In genomic region chr5:135107521-135108501, GRCm38 (mm10) we compare ENCODE assay signal across 8 mouse cellular contexts. TPM values are rescaled to one million over a fixed set of nuclear protein-coding genes. Genes with fewer than 3 reads are reported as not detected.
A peak's percentile ranks its signal among the peaks of the same experiment; 100 is the strongest.
DNase-seq lines count a peak whose midpoint lies in the region; ATAC-seq and TF ChIP-seq lines count a peak whose summit lies in the region.

No protein-coding gene starts in this region.

- peak; percentile 78 for TF ChIP-seq EP300 in heart, adult 2 months (IDR thresholded peaks at IDR 0.05; ENCODE audit: insufficient read depth, low read depth, low read length)
- TF ChIP-seq EP300 in liver, embryonic 14.5 days (IDR thresholded peaks at IDR 0.05; ENCODE audit: low read depth) = no peak

- no peaks in the 10 kb centered on the region for H3K27me3 ChIP-seq in heart, adult 2 months (ENCODE audit: control insufficient read depth, insufficient read depth, low read length)
- H3K27me3 ChIP-seq in intestine, postnatal 0 days (replicated peaks; ENCODE audit: control insufficient read depth, insufficient read depth, low read length) = peaks cover 10% of the 10 kb centered on the region
- H3K27me3 ChIP-seq in liver, embryonic 14.5 days (ENCODE audit: control insufficient read depth, insufficient read depth, low read length) = peaks cover 28% of the 10 kb centered on the region
- peaks cover 30% of the 10 kb centered on the region for H3K27me3 ChIP-seq in stomach, embryonic 15.5 days (replicated peaks)

- peak overlapping the region; percentile 76 for H3K9ac ChIP-seq in heart, adult 2 months (ENCODE audit: low read depth, low read length)
- peak overlapping the region; percentile 45 for H3K9ac ChIP-seq in intestine, postnatal 0 days (ENCODE audit: low read depth, low read length)
- no peak overlapping the region for H3K9ac ChIP-seq in liver, embryonic 14.5 days (replicated peaks)
- no peak overlapping the region for H3K9ac ChIP-seq in stomach, embryonic 15.5 days

- peak; percentile 34 to 46 for DNase-seq in layer of hippocampus, postnatal 10 days (ENCODE audit: low spot score in 2 of 2)
- no peak for DNase-seq in layer of hippocampus, postnatal 36 days
- peak; percentile 77 for DNase-seq in embryo, embryonic 11 days
- DNase-seq in heart, adult 2 months = peak; percentile 75 to 84
- peak; percentile 28 to 46 (median 33) for DNase-seq in liver, embryonic 14.5 days (ENCODE audit: low read depth in 3 of 3, low spot score in 3 of 3)
- DNase-seq in naive thymus-derived CD4-positive, alpha-beta T cell, adult 2 months (ENCODE audit: low read depth) = peak; percentile 55

- no peaks in the 10 kb centered on the region for H3K79me2 ChIP-seq in heart, adult 2 months (replicated peaks; ENCODE audit: control insufficient read depth, insufficient read depth, low read length)

- intact Hi-C loops in heart, adult 2 months (cut with DNase I) = no loop called here

- peak overlapping the region; percentile 57 for H3K4me3 ChIP-seq in heart, adult 2 months
- H3K4me3 ChIP-seq in intestine, postnatal 0 days (ENCODE audit: low read depth, low read length) = peak overlapping the region; percentile 47
- H3K4me3 ChIP-seq in liver, embryonic 14.5 days (ENCODE audit: insufficient read depth in 1 of 2, low read depth in 2 of 2, low read length in 2 of 2) = peak overlapping the region; percentile 49 to 51
- peak overlapping the region; percentile 51 for H3K4me3 ChIP-seq in stomach, embryonic 15.5 days (replicated peaks)

- peak; percentile 75 for ATAC-seq in intestine, postnatal 0 days
- ATAC-seq in liver, embryonic 14.5 days (ENCODE audit: insufficient read depth) = peak; percentile 63
- ATAC-seq in stomach, embryonic 15.5 days (ENCODE audit: insufficient read depth, low FRiP score, low read depth) = peak; percentile 58

- 7% methylated on average over 40 of the region's 40 CpGs for WGBS in heart, adult 2 months
- 6% methylated on average over 40 of the region's 40 CpGs for WGBS in intestine, postnatal 0 days
- 14% methylated on average over 40 of the region's 40 CpGs for WGBS in liver, embryonic 14.5 days (ENCODE audit: insufficient replicate concordance)
- WGBS in stomach, embryonic 15.5 days = 5% methylated on average over 40 of the region's 40 CpGs

- no peaks in the 10 kb centered on the region for H3K4me1 ChIP-seq in heart, adult 2 months (ENCODE audit: control insufficient read depth, insufficient read depth, low read length)
- H3K4me1 ChIP-seq in intestine, postnatal 0 days (replicated peaks; ENCODE audit: control insufficient read depth, insufficient read depth, low read length) = no peaks in the 10 kb centered on the region
- H3K4me1 ChIP-seq in liver, embryonic 14.5 days (replicated peaks; ENCODE audit: control insufficient read depth in 2 of 2, insufficient read depth in 2 of 2, low read length in 1 of 2) = no peaks in the 10 kb centered on the region
- peaks cover 16% of the 10 kb centered on the region for H3K4me1 ChIP-seq in stomach, embryonic 15.5 days

- peak; percentile 79 for TF ChIP-seq CTCF in heart, adult 2 months (IDR thresholded peaks at IDR 0.05)
- peak; percentile 90 for TF ChIP-seq CTCF in intestine, postnatal 0 days (IDR thresholded peaks at IDR 0.05; ENCODE audit: low read depth)
- peak; percentile 73 for TF ChIP-seq CTCF in liver, embryonic 14.5 days (IDR thresholded peaks at IDR 0.05; ENCODE audit: low read depth)

- no peaks in the 10 kb centered on the region for H3K9me3 ChIP-seq in intestine, postnatal 0 days (ENCODE audit: control insufficient read depth)
- no peaks in the 10 kb centered on the region for H3K9me3 ChIP-seq in liver, embryonic 14.5 days (ENCODE audit: control insufficient read depth, low read length)
- H3K9me3 ChIP-seq in stomach, embryonic 15.5 days = no peaks in the 10 kb centered on the region

- H3K27ac ChIP-seq in heart, adult 2 months = peak overlapping the region; percentile 87
- H3K27ac ChIP-seq in intestine, postnatal 0 days (ENCODE audit: low read depth, low read length) = peak overlapping the region; percentile 51
- H3K27ac ChIP-seq in liver, embryonic 14.5 days = no peak overlapping the region
- no peak overlapping the region for H3K27ac ChIP-seq in stomach, embryonic 15.5 days

- no peaks in the 10 kb centered on the region for H3K36me3 ChIP-seq in heart, adult 2 months (ENCODE audit: control insufficient read depth, insufficient read depth, low read length)
- no peaks in the 10 kb centered on the region for H3K36me3 ChIP-seq in intestine, postnatal 0 days (ENCODE audit: control insufficient read depth, insufficient read depth)
- H3K36me3 ChIP-seq in liver, embryonic 14.5 days (replicated peaks; ENCODE audit: control insufficient read depth, insufficient read depth, low read depth) = no peaks in the 10 kb centered on the region
- no peaks in the 10 kb centered on the region for H3K36me3 ChIP-seq in stomach, embryonic 15.5 days

- no peak; the same call in 1 of the 2 replicates for TF ChIP-seq POLR2A in heart, adult 2 months (IDR thresholded peaks at IDR 0.05; ENCODE audit: insufficient read depth, low read depth, low read length)

- peak overlapping the region; percentile 92 for H3K4me2 ChIP-seq in intestine, postnatal 0 days (replicated peaks; ENCODE audit: low read depth)
- peak overlapping the region; percentile 20 for H3K4me2 ChIP-seq in liver, embryonic 14.5 days (ENCODE audit: low read depth)
- peak overlapping the region; percentile 93 for H3K4me2 ChIP-seq in stomach, embryonic 15.5 days

RNA-seq across cellular contexts. Expression of gene Mlxipl, which starts 18.1 kb away (rescaled TPM):
- total RNA-seq in layer of hippocampus, postnatal 10 days (2021) = 1 to 10 TPM; 3.6 to 4.4 TPM
- total RNA-seq in layer of hippocampus, postnatal 36 days (2021) = 1 to 10 TPM; 3.6 to 5.2 TPM
- total RNA-seq in heart, adult 2 months (2021) = 10 to 100 TPM; 24.2 to 25.9 TPM
- 47.1 and 49.0 TPM in 2 replicates for polyA plus RNA-seq in heart, adult 2 months (2012; rRNA removed)
- 13.7 and 16.2 TPM in 2 replicates for polyA plus RNA-seq in intestine, postnatal 0 days (2015; fragmentation: Nextera tagmentation; extraction: Ambion mirVana)
- 14.7 and 18.5 TPM in 2 replicates for polyA plus RNA-seq in liver, embryonic 14.5 days (2012; rRNA removed)
- 6.6 and 8.4 TPM in 2 replicates for polyA plus RNA-seq in liver, embryonic 14.5 days (2014; fragmentation: Nextera tagmentation; extraction: Ambion mirVana)
- 5.8 and 7.5 TPM in 2 replicates for polyA plus RNA-seq in stomach, embryonic 15.5 days (2015; fragmentation: Nextera tagmentation; extraction: Ambion mirVana)

RNA-seq across cellular contexts. Expression of gene Vps37d, which starts 29.7 kb away (rescaled TPM):
- 10 to 100 TPM; 31.7 to 34.8 TPM for total RNA-seq in layer of hippocampus, postnatal 10 days (2021)
- 10 to 100 TPM; 27.1 to 30.9 TPM for total RNA-seq in layer of hippocampus, postnatal 36 days (2021)
- total RNA-seq in heart, adult 2 months (2021) = under 1 TPM; 0.52 to 0.57 TPM
- 0.61 and 0.72 TPM in 2 replicates for polyA plus RNA-seq in heart, adult 2 months (2012; rRNA removed)
- polyA plus RNA-seq in intestine, postnatal 0 days (2015; fragmentation: Nextera tagmentation; extraction: Ambion mirVana) = 2.5 and 2.9 TPM in 2 replicates
- polyA plus RNA-seq in liver, embryonic 14.5 days (2012; rRNA removed) = 0.29 and 0.30 TPM in 2 replicates
- polyA plus RNA-seq in liver, embryonic 14.5 days (2014; fragmentation: Nextera tagmentation; extraction: Ambion mirVana) = 0.06 and 0.10 TPM in 2 replicates
- 7.3 and 7.6 TPM in 2 replicates for polyA plus RNA-seq in stomach, embryonic 15.5 days (2015; fragmentation: Nextera tagmentation; extraction: Ambion mirVana)

RNA-seq across cellular contexts. Expression of gene Tbl2, which starts 41.6 kb away (rescaled TPM):
- total RNA-seq in layer of hippocampus, postnatal 10 days (2021) = 10 to 100 TPM; 23.0 to 23.7 TPM
- total RNA-seq in layer of hippocampus, postnatal 36 days (2021) = 10 to 100 TPM; 32.3 to 33.0 TPM
- total RNA-seq in heart, adult 2 months (2021) = 10 to 100 TPM in 1 of 2 experiments, 1 to 10 TPM in 1; 9.9 to 10.6 TPM
- polyA plus RNA-seq in heart, adult 2 months (2012; rRNA removed) = 5.8 and 8.8 TPM in 2 replicates
- 17.7 and 18.0 TPM in 2 replicates for polyA plus RNA-seq in intestine, postnatal 0 days (2015; fragmentation: Nextera tagmentation; extraction: Ambion mirVana)
- 4.4 and 5.5 TPM in 2 replicates for polyA plus RNA-seq in liver, embryonic 14.5 days (2012; rRNA removed)
- 9.8 and 10.2 TPM in 2 replicates for polyA plus RNA-seq in liver, embryonic 14.5 days (2014; fragmentation: Nextera tagmentation; extraction: Ambion mirVana)
- 20.9 and 27.0 TPM in 2 replicates for polyA plus RNA-seq in stomach, embryonic 15.5 days (2015; fragmentation: Nextera tagmentation; extraction: Ambion mirVana)

RNA-seq across cellular contexts. Expression of gene Bud23, which starts 43.1 kb away (rescaled TPM):
- total RNA-seq in layer of hippocampus, postnatal 10 days (2021) = 10 to 100 TPM; 49.8 to 54.7 TPM
- total RNA-seq in layer of hippocampus, postnatal 36 days (2021) = 10 to 100 TPM; 49.4 to 60.1 TPM
- total RNA-seq in heart, adult 2 months (2021) = 10 to 100 TPM; 20.5 to 21.1 TPM
- polyA plus RNA-seq in heart, adult 2 months (2012; rRNA removed) = 26.2 and 29.8 TPM in 2 replicates
- 40.0 and 40.6 TPM in 2 replicates for polyA plus RNA-seq in intestine, postnatal 0 days (2015; fragmentation: Nextera tagmentation; extraction: Ambion mirVana)
- polyA plus RNA-seq in liver, embryonic 14.5 days (2012; rRNA removed) = 36.7 and 43.3 TPM in 2 replicates
- polyA plus RNA-seq in liver, embryonic 14.5 days (2014; fragmentation: Nextera tagmentation; extraction: Ambion mirVana) = 46.0 and 50.1 TPM in 2 replicates
- polyA plus RNA-seq in stomach, embryonic 15.5 days (2015; fragmentation: Nextera tagmentation; extraction: Ambion mirVana) = 98.6 and 112 TPM in 2 replicates

RNA-seq across cellular contexts. Expression of gene Dnajc30, which starts 43.8 kb away (rescaled TPM):
- total RNA-seq in layer of hippocampus, postnatal 10 days (2021) = 10 to 100 TPM; 35.5 to 38.0 TPM
- 10 to 100 TPM; 38.3 to 38.4 TPM for total RNA-seq in layer of hippocampus, postnatal 36 days (2021)
- total RNA-seq in heart, adult 2 months (2021) = 10 to 100 TPM; 38.4 to 46.1 TPM
- polyA plus RNA-seq in heart, adult 2 months (2012; rRNA removed) = 34.7 and 35.7 TPM in 2 replicates
- 35.9 and 40.7 TPM in 2 replicates for polyA plus RNA-seq in intestine, postnatal 0 days (2015; fragmentation: Nextera tagmentation; extraction: Ambion mirVana)
- 9.5 and 12.1 TPM in 2 replicates for polyA plus RNA-seq in liver, embryonic 14.5 days (2012; rRNA removed)
- polyA plus RNA-seq in liver, embryonic 14.5 days (2014; fragmentation: Nextera tagmentation; extraction: Ambion mirVana) = 13.3 and 14.2 TPM in 2 replicates
- 28.9 and 33.5 TPM in 2 replicates for polyA plus RNA-seq in stomach, embryonic 15.5 days (2015; fragmentation: Nextera tagmentation; extraction: Ambion mirVana)

Comparison
In these comparisons a context has a peak if more than half of its experiments do, and no peak if none do; other contexts are left out.
1. DNase-seq: peak in layer of hippocampus, postnatal 10 days (2 of 2), embryo, embryonic 11 days (single experiment), heart, adult 2 months (2 of 2), liver, embryonic 14.5 days (3 of 3) and naive thymus-derived CD4-positive, alpha-beta T cell, adult 2 months (single experiment); none in layer of hippocampus, postnatal 36 days (0 of 2).
2. H3K27ac ChIP-seq: peak in heart, adult 2 months (single experiment) and intestine, postnatal 0 days (single experiment); none in liver, embryonic 14.5 days (single experiment) and stomach, embryonic 15.5 days (single experiment).
3. H3K9ac ChIP-seq: peak in heart, adult 2 months (single experiment) and intestine, postnatal 0 days (single experiment); none in liver, embryonic 14.5 days (single experiment) and stomach, embryonic 15.5 days (single experiment).
4. H3K4me2 ChIP-seq: peak in every context shown above with its lines; median percentile 93 in stomach, embryonic 15.5 days; 92 in intestine, postnatal 0 days; 20 in liver, embryonic 14.5 days.
5. Peak in every context shown above with its lines, with median percentiles within 50 percentile points of each other: H3K4me3 ChIP-seq, CTCF ChIP-seq and ATAC-seq.